Mouse (Mus musculus): ENCODE data around the gene Rai14.

- TF ChIP-seq CTCF (IDR thresholded peaks at IDR 0.05; ENCODE audit: insufficient read depth, low read depth, low read length) (no peak), POLR2A (IDR thresholded peaks at IDR 0.05; ENCODE audit: insufficient read depth, low read depth, low read length) (no peak)
Observed at GRCm38 (mm10) chr15:10661961-10662606, 52.3 kb downstream of the Rai14 start.

All from olfactory bulb, adult 2 months (tissue).